Mouse (Mus musculus): ENCODE data around the gene Rere. TPM values are rescaled to one million over a fixed set of nuclear protein-coding genes. Genes with fewer than 3 reads are reported as not detected.
"Not testable (repeated sequence)": the region's sequence is repeated elsewhere in the genome, so short reads cannot be mapped to it uniquely, and the experiment has no call there.

Rere gene
- polyA plus RNA-seq, 1 experiment, result 58.8 TPM

- WGBS, result 67% methylated on average over 7 of the region's 7 CpGs
- H3K27ac ChIP-seq (ENCODE audit: insufficient read depth, low read depth, low read length), result no peak overlapping the region
- DNase-seq, result no peak
- H3K4me1 ChIP-seq (ENCODE audit: control insufficient read depth, insufficient read depth, low read length), result peaks cover 7% of the 10 kb centered on the region; the same call in 1 of the 2 replicates
- H3K4me3 ChIP-seq (ENCODE audit: insufficient read depth, low read depth, low read length), result no peak overlapping the region
- H3K27me3 ChIP-seq (replicated peaks; ENCODE audit: control insufficient read depth, insufficient read depth, low read length), result no peaks in the 10 kb centered on the region
- peaks cover 2% of the 10 kb centered on the region; the same call in 1 of the 2 replicates for H3K36me3 ChIP-seq (ENCODE audit: control insufficient read depth, insufficient read depth, low read length)
- TF ChIP-seq POLR2A (IDR thresholded peaks at IDR 0.05; ENCODE audit: low read depth, low read length) (no peak), CTCF (conservative IDR thresholded peaks at IDR 0.05; ENCODE audit: insufficient read depth, insufficient read length, low read depth, low read length) (no peak)
Measured at GRCm38 (mm10) chr4:150531869-150532268, 250.4 kb downstream of the Rere start.

GRCm38 (mm10) chr4:150536821-150537510 is 255.5 kb downstream of the Rere start:
- H3K27me3 ChIP-seq (replicated peaks; ENCODE audit: control insufficient read depth, insufficient read depth, low read length), result no peaks in the 10 kb centered on the region
- H3K27ac ChIP-seq (ENCODE audit: insufficient read depth, low read depth, low read length), result no peak overlapping the region
- peaks cover 2% of the 10 kb centered on the region for H3K36me3 ChIP-seq (ENCODE audit: control insufficient read depth, insufficient read depth, low read length)
- no peak overlapping the region for H3K4me3 ChIP-seq (ENCODE audit: insufficient read depth, low read depth, low read length)
- WGBS, result 69% methylated on average over 3 of the region's 3 CpGs
- TF ChIP-seq POLR2A (IDR thresholded peaks at IDR 0.05; ENCODE audit: low read depth, low read length) (no peak), CTCF (conservative IDR thresholded peaks at IDR 0.05; ENCODE audit: insufficient read depth, insufficient read length, low read depth, low read length) (no peak)
- H3K4me1 ChIP-seq (ENCODE audit: control insufficient read depth, insufficient read depth, low read length), result no peaks in the 10 kb centered on the region
- no peak for DNase-seq

GRCm38 (mm10) chr4:150539846-150540245 is 258.4 kb downstream of the Rere start:
- H3K27ac ChIP-seq (ENCODE audit: insufficient read depth, low read depth, low read length), result no peak overlapping the region
- H3K4me1 ChIP-seq (ENCODE audit: control insufficient read depth, insufficient read depth, low read length), result peaks cover 5% of the 10 kb centered on the region
- peaks cover 2% of the 10 kb centered on the region; the same call in 1 of the 2 replicates for H3K36me3 ChIP-seq (ENCODE audit: control insufficient read depth, insufficient read depth, low read length)
- no peak overlapping the region for H3K4me3 ChIP-seq (ENCODE audit: insufficient read depth, low read depth, low read length)
- TF ChIP-seq CTCF (conservative IDR thresholded peaks at IDR 0.05; ENCODE audit: insufficient read depth, insufficient read length, low read depth, low read length) (no peak), POLR2A (IDR thresholded peaks at IDR 0.05; ENCODE audit: low read depth, low read length) (no peak)
- no peak for DNase-seq
- 81% methylated on average over 1 of the region's 1 CpGs for WGBS
- no peaks in the 10 kb centered on the region for H3K27me3 ChIP-seq (replicated peaks; ENCODE audit: control insufficient read depth, insufficient read depth, low read length)

GRCm38 (mm10) chr4:150540392-150541094 is 259.1 kb downstream of the Rere start:
- TF ChIP-seq POLR2A (IDR thresholded peaks at IDR 0.05; ENCODE audit: low read depth, low read length) (no peak), CTCF (conservative IDR thresholded peaks at IDR 0.05; ENCODE audit: insufficient read depth, insufficient read length, low read depth, low read length) (no peak)
- no peak overlapping the region for H3K4me3 ChIP-seq (ENCODE audit: insufficient read depth, low read depth, low read length)
- DNase-seq, result no peak
- H3K4me1 ChIP-seq (ENCODE audit: control insufficient read depth, insufficient read depth, low read length), result peaks cover 5% of the 10 kb centered on the region
- no peak overlapping the region for H3K27ac ChIP-seq (ENCODE audit: insufficient read depth, low read depth, low read length)
- WGBS, result 68% methylated on average over 5 of the region's 5 CpGs
- no peaks in the 10 kb centered on the region for H3K27me3 ChIP-seq (replicated peaks; ENCODE audit: control insufficient read depth, insufficient read depth, low read length)
- no peaks in the 10 kb centered on the region; the same call in 1 of the 2 replicates for H3K36me3 ChIP-seq (ENCODE audit: control insufficient read depth, insufficient read depth, low read length)

- peak; percentile 69 for DNase-seq
- H3K4me3 ChIP-seq (ENCODE audit: insufficient read depth, low read depth, low read length), result no peak overlapping the region
- H3K27me3 ChIP-seq (replicated peaks; ENCODE audit: control insufficient read depth, insufficient read depth, low read length), result no peaks in the 10 kb centered on the region
- TF ChIP-seq CTCF (conservative IDR thresholded peaks at IDR 0.05; ENCODE audit: insufficient read depth, insufficient read length, low read depth, low read length) (no peak), POLR2A (IDR thresholded peaks at IDR 0.05; ENCODE audit: low read depth, low read length) (no peak)
- H3K27ac ChIP-seq (ENCODE audit: insufficient read depth, low read depth, low read length), result 0 out of 2 replicates have a peak overlapping the region, but pooled peaks have one; percentile 37
- no peaks in the 10 kb centered on the region for H3K36me3 ChIP-seq (ENCODE audit: control insufficient read depth, insufficient read depth, low read length)
- H3K4me1 ChIP-seq (ENCODE audit: control insufficient read depth, insufficient read depth, low read length), result peaks cover 5% of the 10 kb centered on the region
- WGBS, result 39% methylated on average over 7 of the region's 7 CpGs
Measured at GRCm38 (mm10) chr4:150544231-150544630, 262.8 kb downstream of the Rere start.

GRCm38 (mm10) chr4:150544652-150545258 is 263.3 kb downstream of the Rere start:
- peaks cover 5% of the 10 kb centered on the region for H3K4me1 ChIP-seq (ENCODE audit: control insufficient read depth, insufficient read depth, low read length)
- H3K27me3 ChIP-seq (replicated peaks; ENCODE audit: control insufficient read depth, insufficient read depth, low read length), result no peaks in the 10 kb centered on the region
- no peak overlapping the region for H3K4me3 ChIP-seq (ENCODE audit: insufficient read depth, low read depth, low read length)
- H3K27ac ChIP-seq (ENCODE audit: insufficient read depth, low read depth, low read length), result peak overlapping the region; percentile 64
- TF ChIP-seq POLR2A (IDR thresholded peaks at IDR 0.05; ENCODE audit: low read depth, low read length), result no peak
- TF ChIP-seq CTCF (conservative IDR thresholded peaks at IDR 0.05; ENCODE audit: insufficient read depth, insufficient read length, low read depth, low read length), result no peak
- H3K36me3 ChIP-seq (ENCODE audit: control insufficient read depth, insufficient read depth, low read length), result no peaks in the 10 kb centered on the region
- 42% methylated on average over 10 of the region's 10 CpGs for WGBS
- peak; percentile 59 for DNase-seq

GRCm38 (mm10) chr4:150545775-150546174 is 264.3 kb downstream of the Rere start:
- peaks cover 5% of the 10 kb centered on the region for H3K4me1 ChIP-seq (ENCODE audit: control insufficient read depth, insufficient read depth, low read length)
- 88% methylated on average over 7 of the region's 7 CpGs for WGBS
- no peak for DNase-seq
- TF ChIP-seq CTCF (conservative IDR thresholded peaks at IDR 0.05; ENCODE audit: insufficient read depth, insufficient read length, low read depth, low read length) (no peak), POLR2A (IDR thresholded peaks at IDR 0.05; ENCODE audit: low read depth, low read length) (no peak)
- no peaks in the 10 kb centered on the region for H3K36me3 ChIP-seq (ENCODE audit: control insufficient read depth, insufficient read depth, low read length)
- no peaks in the 10 kb centered on the region for H3K27me3 ChIP-seq (replicated peaks; ENCODE audit: control insufficient read depth, insufficient read depth, low read length)
- H3K27ac ChIP-seq (ENCODE audit: insufficient read depth, low read depth, low read length), result no peak overlapping the region
- H3K4me3 ChIP-seq (ENCODE audit: insufficient read depth, low read depth, low read length), result no peak overlapping the region

- H3K4me3 ChIP-seq (ENCODE audit: insufficient read depth, low read depth, low read length); H3K27me3 ChIP-seq (replicated peaks; ENCODE audit: control insufficient read depth, insufficient read depth, low read length); H3K36me3 ChIP-seq (ENCODE audit: control insufficient read depth, insufficient read depth, low read length); DNase-seq; H3K27ac ChIP-seq (ENCODE audit: insufficient read depth, low read depth, low read length); H3K4me1 ChIP-seq (ENCODE audit: control insufficient read depth, insufficient read depth, low read length): not testable (repeated sequence)
- 94% methylated on average over 4 of the region's 4 CpGs for WGBS
Measured at GRCm38 (mm10) chr4:150546296-150546695, 264.9 kb downstream of the Rere start.
